In the genomic region with DNA sequence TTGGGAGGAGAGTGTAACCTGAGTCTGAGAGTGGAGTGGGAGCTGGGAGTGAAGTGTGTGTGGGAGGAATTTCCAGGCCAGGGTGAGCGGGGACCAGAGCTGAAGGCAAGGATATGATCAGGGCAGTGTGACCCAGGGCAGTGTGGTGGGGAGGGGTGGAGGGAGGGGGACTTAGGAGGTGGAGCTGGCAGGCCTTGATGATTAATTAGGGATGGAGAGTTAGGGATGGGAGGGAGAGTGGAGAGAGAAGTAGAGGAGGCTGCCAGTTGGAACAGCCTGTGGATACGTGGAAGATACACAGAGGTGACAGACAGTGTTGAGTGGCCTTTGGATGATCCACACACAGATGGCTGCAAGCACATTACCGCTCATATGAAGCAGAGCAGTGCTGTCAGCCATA, we compare ENCODE assay signal across 9 mouse cellular contexts. TPM values are rescaled to one million over a fixed set of nuclear protein-coding genes. Genes with fewer than 3 reads are reported as not detected.
DNase-seq lines count a peak whose midpoint lies in the region; TF ChIP-seq lines count a peak whose summit lies in the region.
"Had no signal": no experiment of that assay in that cellular context is flagged by ENCODE, and none has a peak within 500 bp of the region (broad histone marks: within the 10 kb centered on the region; RNA-seq: fewer than 3 reads in every experiment).

No protein-coding gene starts in this region.

- H3K9me3 ChIP-seq in heart, embryonic 10.5 days, result no peaks in the 10 kb centered on the region
- H3K9me3 ChIP-seq in hindbrain, embryonic 10.5 days, result no peaks in the 10 kb centered on the region

- H3K36me3 ChIP-seq in heart, embryonic 10.5 days, result peaks cover 18% of the 10 kb centered on the region
- H3K36me3 ChIP-seq in hindbrain, embryonic 10.5 days, result peaks cover 25% of the 10 kb centered on the region

- TF ChIP-seq CTCF in lung, adult 2 months (IDR thresholded peaks at IDR 0.05; ENCODE audit: insufficient read depth, low read length), result no peak

- WGBS in heart, embryonic 10.5 days, result 21% methylated on average over 3 of the region's 3 CpGs
- WGBS in lung, adult 2 months, result 53% methylated on average over 3 of the region's 3 CpGs
- WGBS in hindbrain, embryonic 10.5 days, result 55% methylated on average over 3 of the region's 3 CpGs

- H3K4me3 ChIP-seq in heart, embryonic 10.5 days, result peak overlapping the region; percentile 15; the same call in 1 of the 2 replicates
- H3K4me3 ChIP-seq in lung, adult 2 months (replicated peaks; ENCODE audit: extremely low read depth, low read depth, low read length), result no peak overlapping the region
- H3K4me3 ChIP-seq in hindbrain, embryonic 10.5 days, result no peak overlapping the region

- no peaks in the 10 kb centered on the region for H3K27me3 ChIP-seq in heart, embryonic 10.5 days (ENCODE audit: insufficient read depth, poor library complexity, severe bottlenecking)
- no peaks in the 10 kb centered on the region for H3K27me3 ChIP-seq in hindbrain, embryonic 10.5 days (ENCODE audit: insufficient read depth, poor library complexity, severe bottlenecking)

- intact Hi-C loops in left cerebral cortex, postnatal 14 days (cut with DNase I), result loop anchor here (2.0 kb wide), 1 partner anchor 35 kb away; no protein-coding TSS in a partner anchor

- TF ChIP-seq POLR2A in lung, adult 2 months (IDR thresholded peaks at IDR 0.05; ENCODE audit: borderline replicate concordance, extremely low read depth, low read depth, low read length), result no peak

- H3K4me1 ChIP-seq in heart, embryonic 10.5 days, result peaks cover 78% of the 10 kb centered on the region
- H3K4me1 ChIP-seq in lung, adult 2 months (ENCODE audit: control insufficient read depth, insufficient read depth, low read length), result peaks cover 4% of the 10 kb centered on the region; the same call in 1 of the 2 replicates
- peaks cover 57% of the 10 kb centered on the region for H3K4me1 ChIP-seq in hindbrain, embryonic 10.5 days (replicated peaks)

- DNase-seq in heart, embryonic 10.5 days (ENCODE audit: low spot score), result no peak
- no peak for DNase-seq in heart, adult 9 months (ENCODE audit: low spot score in 2 of 2)
- DNase-seq in lung, postnatal 10 days, result peak; percentile 31
- no peak for DNase-seq in lung, adult 2 months
- no peak for DNase-seq in hindbrain, embryonic 10.5 days (ENCODE audit: low spot score)
- peak; percentile 59 for DNase-seq in retina, embryonic 14.5 days (ENCODE audit: low spot score)
- DNase-seq in left cerebral cortex, postnatal 14 days (ENCODE audit: low spot score in 2 of 2), result no peak
- DNase-seq in layer of hippocampus, postnatal 10 days (ENCODE audit: low spot score in 2 of 2), result no peak
- DNase-seq: cerebellum, adult 11-12 months had no signal

- peak overlapping the region; percentile 82 for H3K27ac ChIP-seq in heart, embryonic 10.5 days
- peak overlapping the region; percentile 64 for H3K27ac ChIP-seq in hindbrain, embryonic 10.5 days

RNA-seq across cellular contexts. Expression of gene Hunk, which starts 38.1 kb away (rescaled TPM):
- polyA plus RNA-seq in heart, embryonic 10.5 days (2016; fragmentation: Nextera tagmentation; extraction: Ambion mirVana), result 20.0 and 22.8 TPM in 2 replicates
- polyA plus RNA-seq in lung, adult 2 months (2012; rRNA removed), result 4.3 and 5.3 TPM in 2 replicates
- polyA plus RNA-seq in hindbrain, embryonic 10.5 days (2016; fragmentation: Nextera tagmentation; extraction: Ambion mirVana), result 12.7 and 14.4 TPM in 2 replicates
- total RNA-seq in left cerebral cortex, postnatal 14 days (2021), result 10 to 100 TPM; 11.8 to 14.5 TPM
- 10 to 100 TPM; 28.9 to 32.6 TPM for total RNA-seq in layer of hippocampus, postnatal 10 days (2021)

Comparison
In these comparisons a context has a peak if more than half of its experiments do, and no peak if none do; other contexts are left out.
1. DNase-seq: peak in lung, postnatal 10 days (single experiment) and retina, embryonic 14.5 days (single experiment); none in heart, embryonic 10.5 days (single experiment), heart, adult 9 months (0 of 2), lung, adult 2 months (single experiment), hindbrain, embryonic 10.5 days (single experiment), left cerebral cortex, postnatal 14 days (0 of 2) and layer of hippocampus, postnatal 10 days (0 of 2).